Mouse (Mus musculus) forebrain, embryonic 12.5 days (tissue): Measurements from ENCODE around the gene Fgfr2. TPM values are rescaled to one million over a fixed set of nuclear protein-coding genes. Genes with fewer than 3 reads are reported as not detected.

Experiments used
- ATAC-seq: fragments of 200-750 bp; cut with Nextera tagmentation; 2 replicates; pipeline ENCODE4 v1.8.0; 2017; ENCODE audit warnings: moderate TSS enrichment; ENCODE audit not compliant: low FRiP score
- H3K27ac ChIP-seq: fragments of 300-500 bp; sonication (generic); 2 replicates; pipeline ENCODE4 v1.5.1; 2016; ENCODE audit warnings: mild to moderate bottlenecking
- H3K27me3 ChIP-seq: fragments of 300-500 bp; sonication (generic); 2 replicates; pipeline ENCODE4 v1.6.1; 2016; ENCODE audit warnings: mild to moderate bottlenecking
- H3K36me3 ChIP-seq: fragments of 300-500 bp; sonication (generic); replicated peaks from 2 replicates; pipeline ENCODE4 v1.6.1; 2016; ENCODE audit warnings: mild to moderate bottlenecking
- H3K4me1 ChIP-seq: fragments of 300-500 bp; sonication (generic); 2 replicates; pipeline ENCODE4 v1.6.1; 2016
- H3K4me2 ChIP-seq: fragments of 300-500 bp; sonication (generic); 2 replicates; pipeline ENCODE4 v1.6.1; 2016; ENCODE audit warnings: mild to moderate bottlenecking, moderate library complexity
- H3K4me3 ChIP-seq: fragments of 300-500 bp; sonication (generic); replicated peaks from 2 replicates; pipeline ENCODE4 v1.5.1; 2016; ENCODE audit warnings: mild to moderate bottlenecking
- H3K9ac ChIP-seq: fragments of 300-500 bp; sonication (generic); 2 replicates; pipeline ENCODE4 v1.6.1; 2016; ENCODE audit warnings: mild to moderate bottlenecking
- H3K9me3 ChIP-seq: fragments of 300-500 bp; sonication (generic); 2 replicates; pipeline ENCODE4 v1.6.1; 2016
- WGBS: fragments of 180-500 bp; shearing (Covaris S2); methylation state at CpG from one replicate; pipeline ENCODE4 v1.1.7; 2016; 5-methylcytosine and 5-hydroxymethylcytosine counted together
- polyA plus RNA-seq: library from polyadenylated mRNA; unstranded; fragments of >200 nt; fragmentation: Nextera tagmentation; extraction: Ambion mirVana; gene quantifications from 2 replicates; pipeline ENCODE4 v1.2.1, GENCODE M21; 2016

Fgfr2 gene
- polyA plus RNA-seq, 1 experiment from 2014 or later: 89.6 TPM

- no peak for ATAC-seq
- H3K9ac ChIP-seq: no peak overlapping the region
- 86% methylated on average over 2 of the region's 2 CpGs for WGBS
- no peak overlapping the region for H3K27ac ChIP-seq
- no peak overlapping the region for H3K4me3 ChIP-seq
- no peaks in the 10 kb centered on the region for H3K27me3 ChIP-seq
- no peaks in the 10 kb centered on the region for H3K9me3 ChIP-seq
- no peaks in the 10 kb centered on the region for H3K4me1 ChIP-seq
- H3K4me2 ChIP-seq: no peak overlapping the region
- H3K36me3 ChIP-seq: no peaks in the 10 kb centered on the region
Measured at GRCm38 (mm10) chr7:131331688-131332087, 1791.5 kb downstream of the Fgfr2 start.

DNA sequence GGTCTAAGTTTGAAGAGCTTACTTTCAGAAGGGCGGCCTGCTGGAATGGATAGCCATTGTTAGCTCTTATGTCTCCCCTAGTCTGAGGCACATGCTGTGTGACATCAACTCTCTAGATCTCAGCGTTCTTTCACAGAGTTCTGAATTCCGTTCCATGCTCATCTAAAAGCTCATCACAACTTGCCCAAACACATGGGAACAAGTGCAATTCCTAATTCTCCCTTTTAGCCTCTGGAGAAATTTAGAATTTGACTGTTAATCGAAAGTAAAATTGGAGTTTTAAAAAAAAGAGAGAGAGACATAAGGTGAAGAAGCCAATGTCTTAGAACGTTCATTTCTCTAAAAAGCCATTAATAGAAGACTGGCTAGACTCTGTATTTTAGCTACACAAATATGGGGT, 1793.7 kb downstream of the Fgfr2 start, which contains the start of gene Fam24b:
Gene Fam24b, minus strand, starts transcription at position 101 of the 400 bp plus-strand sequence.
- 93% methylated on average over 5 of the region's 5 CpGs for WGBS
- ATAC-seq: no peak

DNA sequence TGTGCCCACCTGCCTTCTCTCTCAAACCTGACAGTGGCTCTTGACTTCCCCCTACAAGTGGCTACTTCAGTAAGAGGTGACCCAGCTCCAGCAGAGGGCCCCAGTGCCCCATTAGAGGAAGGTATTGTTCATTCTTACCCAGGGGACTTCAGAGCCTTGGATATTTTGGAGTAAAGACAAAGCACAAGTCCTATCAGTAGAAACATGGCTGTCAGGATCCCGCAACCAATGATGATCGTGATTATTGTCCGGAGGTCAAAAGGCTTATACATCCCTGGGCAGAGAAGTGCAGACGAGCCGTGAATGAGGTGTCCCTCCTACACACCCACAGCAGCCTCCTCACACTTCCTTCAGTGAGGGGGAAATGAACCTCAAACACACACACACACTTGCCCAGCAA, 1796.1 kb downstream of the Fgfr2 start:
- Histone ChIP-seq H3K9ac (no peak overlapping the region), H3K4me2 (no peak overlapping the region), H3K36me3 (no peaks in the 10 kb centered on the region), H3K4me1 (no peaks in the 10 kb centered on the region), H3K27me3 (no peaks in the 10 kb centered on the region), H3K9me3 (no peaks in the 10 kb centered on the region), H3K4me3 (no peak overlapping the region), H3K27ac (no peak overlapping the region)
- no peak for ATAC-seq
- WGBS: 86% methylated on average over 5 of the region's 5 CpGs

More for the DNA sequence above, 1793.7 kb downstream of the Fgfr2 start, which contains the start of gene Fam24b:
- no peak within 1 kb of the TSS for H3K27ac ChIP-seq
- H3K36me3 ChIP-seq: no peaks in the 10 kb centered on the region
- no peak within 1 kb of the TSS for H3K9ac ChIP-seq
- no peaks in the 10 kb centered on the region for H3K9me3 ChIP-seq
- H3K4me3 ChIP-seq: no peak within 1 kb of the TSS
- H3K4me1 ChIP-seq: no peaks in the 10 kb centered on the region
- no peak within 1 kb of the TSS for H3K4me2 ChIP-seq
- H3K27me3 ChIP-seq: no peaks in the 10 kb centered on the region

- Histone ChIP-seq H3K27ac (no peak within 1 kb of the TSS), H3K4me2 (no peak within 1 kb of the TSS), H3K27me3 (no peaks in the 10 kb centered on the region), H3K4me1 (no peaks in the 10 kb centered on the region), H3K9me3 (no peaks in the 10 kb centered on the region), H3K9ac (no peak within 1 kb of the TSS), H3K36me3 (no peaks in the 10 kb centered on the region), H3K4me3 (no peak within 1 kb of the TSS)
- 80% methylated on average over 2 of the region's 2 CpGs for WGBS
- no peak for ATAC-seq
Measured at GRCm38 (mm10) chr7:131322192-131322591, 1801.0 kb downstream of the Fgfr2 start, which contains the start of gene Cuzd1. Gene Cuzd1, minus strand, starts transcription at chr7:131322292.

DNA sequence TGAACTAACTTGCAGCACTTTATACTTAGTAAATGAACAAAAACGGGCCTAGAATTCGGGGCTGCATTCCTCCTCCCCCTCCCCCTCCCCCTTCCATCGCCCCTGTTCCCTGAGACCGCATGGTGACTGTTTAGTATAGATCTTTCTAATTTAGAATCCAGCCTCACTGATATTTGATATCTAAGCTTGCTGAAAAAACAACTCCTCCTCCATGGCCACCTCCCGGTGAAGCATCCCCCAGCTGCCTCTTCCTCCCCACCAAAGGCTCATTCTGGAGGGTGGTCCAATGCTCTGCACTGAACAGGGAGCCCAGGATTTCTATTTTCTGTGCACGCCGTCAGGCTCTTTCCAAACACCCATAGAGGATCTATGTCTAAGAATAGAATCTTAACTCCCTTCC, 1804.8 kb downstream of the Fgfr2 start:
- no peak for ATAC-seq
- WGBS: 76% methylated on average over 6 of the region's 7 CpGs
- Histone ChIP-seq H3K4me3 (no peak overlapping the region), H3K4me1 (no peaks in the 10 kb centered on the region), H3K4me2 (no peak overlapping the region), H3K27me3 (no peaks in the 10 kb centered on the region), H3K9ac (no peak overlapping the region), H3K36me3 (no peaks in the 10 kb centered on the region), H3K27ac (no peak overlapping the region), H3K9me3 (no peaks in the 10 kb centered on the region)

GRCm38 (mm10) chr7:131317587-131317986, 1805.6 kb downstream of the Fgfr2 start:
- Histone ChIP-seq H3K27me3 (no peaks in the 10 kb centered on the region), H3K27ac (no peak overlapping the region), H3K36me3 (no peaks in the 10 kb centered on the region), H3K4me3 (no peak overlapping the region), H3K4me1 (no peaks in the 10 kb centered on the region), H3K4me2 (no peak overlapping the region), H3K9me3 (no peaks in the 10 kb centered on the region), H3K9ac (no peak overlapping the region)
- ATAC-seq: no peak
- 76% methylated on average over 12 of the region's 12 CpGs for WGBS

GRCm38 (mm10) chr7:131314493-131314892, 1808.7 kb downstream of the Fgfr2 start:
- H3K9me3 ChIP-seq: no peaks in the 10 kb centered on the region
- H3K27me3 ChIP-seq: no peaks in the 10 kb centered on the region
- H3K4me1 ChIP-seq: no peaks in the 10 kb centered on the region
- no peak overlapping the region for H3K4me3 ChIP-seq
- no peak overlapping the region for H3K9ac ChIP-seq
- H3K4me2 ChIP-seq: no peak overlapping the region
- H3K27ac ChIP-seq: no peak overlapping the region
- no peaks in the 10 kb centered on the region for H3K36me3 ChIP-seq
- WGBS: 84% methylated on average over 7 of the region's 7 CpGs
- ATAC-seq: no peak

GRCm38 (mm10) chr7:131306733-131307132, 1816.4 kb downstream of the Fgfr2 start:
- H3K9me3 ChIP-seq: no peaks in the 10 kb centered on the region
- H3K27me3 ChIP-seq: no peaks in the 10 kb centered on the region
- no peak overlapping the region for H3K9ac ChIP-seq
- no peaks in the 10 kb centered on the region for H3K36me3 ChIP-seq
- 85% methylated on average over 5 of the region's 5 CpGs for WGBS
- H3K4me2 ChIP-seq: no peak overlapping the region
- no peaks in the 10 kb centered on the region for H3K4me1 ChIP-seq
- no peak for ATAC-seq
- H3K4me3 ChIP-seq: no peak overlapping the region
- no peak overlapping the region for H3K27ac ChIP-seq

DNA sequence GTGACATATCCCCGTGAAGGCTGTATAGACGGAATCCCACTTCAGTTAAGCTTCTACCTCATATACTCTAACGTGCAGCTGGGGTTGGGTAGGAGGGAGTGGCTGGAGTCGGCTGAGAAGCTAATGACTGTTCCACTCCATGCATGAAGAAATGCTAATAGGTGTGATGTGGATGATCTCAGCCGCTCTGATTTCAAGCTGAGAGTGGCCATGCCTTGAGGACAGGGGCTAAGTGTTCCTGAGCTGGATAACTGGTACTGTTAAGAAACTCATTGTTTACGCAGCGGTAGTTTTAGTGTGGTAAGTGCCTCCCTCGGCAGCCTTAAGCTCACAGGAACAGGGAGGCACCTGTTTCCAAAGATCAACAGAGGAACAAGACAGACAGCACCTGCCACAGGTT, 1819.8 kb downstream of the Fgfr2 start:
- ATAC-seq: no peak
- no peak overlapping the region for H3K27ac ChIP-seq
- H3K4me1 ChIP-seq: no peaks in the 10 kb centered on the region
- no peak overlapping the region for H3K4me3 ChIP-seq
- no peaks in the 10 kb centered on the region for H3K9me3 ChIP-seq
- H3K36me3 ChIP-seq: no peaks in the 10 kb centered on the region
- no peaks in the 10 kb centered on the region for H3K27me3 ChIP-seq
- no peak overlapping the region for H3K4me2 ChIP-seq
- WGBS: 84% methylated on average over 8 of the region's 8 CpGs
- H3K9ac ChIP-seq: no peak overlapping the region

DNA sequence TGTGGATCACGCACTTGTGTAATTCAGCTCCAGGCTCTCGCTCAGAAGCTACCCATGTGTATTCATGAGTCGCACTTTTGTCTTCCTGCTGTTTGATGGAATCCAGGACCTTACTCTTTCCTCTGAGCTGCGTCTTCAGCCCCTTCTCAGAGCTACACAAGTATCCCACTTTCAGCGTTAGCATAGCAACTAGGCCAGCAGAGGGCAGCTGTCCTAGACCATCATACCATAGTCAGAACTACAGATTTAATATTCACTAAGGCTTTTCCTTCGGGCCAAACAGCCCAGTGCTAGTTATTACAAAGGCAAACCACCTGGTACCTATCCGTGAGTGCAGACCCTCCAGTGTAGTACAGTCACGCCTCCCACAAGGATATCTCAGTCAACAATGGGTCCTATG, 1826.0 kb downstream of the Fgfr2 start:
- ATAC-seq: no peak
- Histone ChIP-seq H3K27ac (no peak overlapping the region), H3K4me3 (no peak overlapping the region), H3K36me3 (no peaks in the 10 kb centered on the region), H3K4me2 (no peak overlapping the region), H3K9ac (no peak overlapping the region), H3K27me3 (no peaks in the 10 kb centered on the region), H3K4me1 (no peaks in the 10 kb centered on the region), H3K9me3 (no peaks in the 10 kb centered on the region)
- WGBS: 79% methylated on average over 8 of the region's 8 CpGs

- Histone ChIP-seq H3K9me3 (no peaks in the 10 kb centered on the region), H3K4me3 (no peak overlapping the region), H3K27me3 (no peaks in the 10 kb centered on the region), H3K4me1 (no peaks in the 10 kb centered on the region), H3K9ac (no peak overlapping the region), H3K36me3 (no peaks in the 10 kb centered on the region), H3K4me2 (no peak overlapping the region), H3K27ac (no peak overlapping the region)
- 75% methylated on average over 4 of the region's 4 CpGs for WGBS
- ATAC-seq: no peak
Measured at GRCm38 (mm10) chr7:131265851-131266250, 1857.3 kb downstream of the Fgfr2 start.

DNA sequence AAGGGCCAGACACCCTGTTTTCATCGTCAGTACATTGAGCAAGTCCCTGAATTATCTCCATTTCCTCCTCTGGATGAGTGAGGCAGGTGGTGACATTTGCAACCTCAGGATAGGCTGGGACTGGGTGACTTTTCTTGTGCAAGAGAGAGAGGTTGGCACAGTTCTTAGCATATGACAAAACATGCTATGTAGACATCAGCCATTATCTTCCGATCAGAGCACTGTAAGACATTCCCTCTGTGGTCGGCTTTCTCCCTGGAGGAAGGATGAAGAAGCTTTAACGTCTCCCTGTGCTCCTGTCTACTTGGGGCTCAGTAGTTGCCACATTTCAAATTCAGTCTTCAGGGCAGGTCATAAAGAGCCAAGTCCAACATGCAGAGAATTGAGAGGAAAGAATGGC, 1858.9 kb downstream of the Fgfr2 start:
- Histone ChIP-seq H3K36me3 (no peaks in the 10 kb centered on the region), H3K27me3 (no peaks in the 10 kb centered on the region), H3K4me3 (no peak overlapping the region), H3K9ac (no peak overlapping the region), H3K4me1 (no peaks in the 10 kb centered on the region), H3K9me3 (no peaks in the 10 kb centered on the region), H3K27ac (no peak overlapping the region), H3K4me2 (no peak overlapping the region)
- ATAC-seq: no peak
- WGBS: 92% methylated on average over 4 of the region's 4 CpGs

GRCm38 (mm10) chr7:131260946-131261345, 1862.2 kb downstream of the Fgfr2 start:
- no peaks in the 10 kb centered on the region for H3K9me3 ChIP-seq
- H3K9ac ChIP-seq: no peak overlapping the region
- H3K4me1 ChIP-seq: no peaks in the 10 kb centered on the region
- H3K36me3 ChIP-seq: no peaks in the 10 kb centered on the region
- no peak for ATAC-seq
- H3K4me3 ChIP-seq: no peak overlapping the region
- 77% methylated on average over 6 of the region's 6 CpGs for WGBS
- H3K27ac ChIP-seq: no peak overlapping the region
- H3K4me2 ChIP-seq: no peak overlapping the region
- H3K27me3 ChIP-seq: no peaks in the 10 kb centered on the region
